Mouse (Mus musculus): Measurements from ENCODE around the gene Dhh. TPM values are rescaled to one million over a fixed set of nuclear protein-coding genes. Genes with fewer than 3 reads are reported as not detected.

Dhh gene
- total and polyA plus RNA-seq, 3 experiments: 0.05 TPM; not detected in 2

GRCm38 (mm10) chr15:98850668-98851067 is 47.7 kb downstream of the Dhh start:
- peaks cover 100% of the 10 kb centered on the region for H3K36me3 ChIP-seq (replicated peaks)
- ATAC-seq (ENCODE audit: extremely low read depth, insufficient number of reproducible peaks, low FRiP score, poor library complexity, severe bottlenecking): no peak
- TF ChIP-seq POLR2AphosphoS5 (IDR thresholded peaks at IDR 0.05; ENCODE audit: insufficient replicate concordance, low read depth, low read length) (no peak), GATA1 (IDR thresholded peaks at IDR 0.05; ENCODE audit: borderline replicate concordance, low read length) (no peak)

DNA sequence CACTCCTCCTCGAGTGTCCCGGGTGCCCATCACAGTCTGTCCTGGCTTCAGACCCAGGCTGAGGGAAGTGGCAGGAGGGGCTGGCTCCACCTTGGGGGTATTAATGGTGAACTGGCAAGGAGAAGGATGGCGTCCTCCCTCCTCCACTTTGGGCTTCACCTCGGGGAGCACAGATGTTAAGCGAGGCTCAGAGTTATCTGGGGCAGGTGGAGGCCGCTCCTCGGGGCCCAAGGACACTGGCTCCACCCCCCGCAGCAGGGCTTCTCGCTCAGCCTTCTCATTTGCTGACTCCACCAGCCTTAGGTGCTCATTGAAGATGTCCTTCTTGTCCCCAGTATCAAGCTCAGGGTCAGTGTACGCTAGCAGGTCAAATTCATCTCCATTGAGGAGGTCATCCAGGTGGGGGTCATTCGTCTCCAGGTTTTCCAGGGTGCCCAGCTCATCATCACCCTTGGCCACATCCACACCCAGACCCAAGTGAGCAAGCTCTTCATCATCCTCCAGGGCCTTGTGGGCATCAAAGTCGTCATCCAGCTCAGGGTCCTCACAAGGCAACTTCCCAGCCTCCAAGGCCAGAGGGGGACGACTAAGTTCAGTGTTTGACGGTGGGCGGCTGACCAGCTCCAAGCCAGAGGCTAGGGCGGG is 48.3 kb downstream of the Dhh start:
- Histone ChIP-seq H3K4me3 (ENCODE audit: low read depth, low read length) (no peak overlapping the region), H3K36me3 (replicated peaks) (peaks cover 100% of the 10 kb centered on the region), H3K27me3 (ENCODE audit: insufficient read depth, low read length) (no peaks in the 10 kb centered on the region), H3K9me3 (replicated peaks) (no peaks in the 10 kb centered on the region), H3K4me1 (ENCODE audit: insufficient read depth, low read depth, low read length) (peaks cover 25% of the 10 kb centered on the region)
- ATAC-seq (ENCODE audit: extremely low read depth, insufficient number of reproducible peaks, low FRiP score, poor library complexity, severe bottlenecking): no peak
- no peak for TF ChIP-seq TAL1 (conservative IDR thresholded peaks at IDR 0.05; ENCODE audit: low read depth, low read length)
- no peak for TF ChIP-seq GATA1 (IDR thresholded peaks at IDR 0.05; ENCODE audit: borderline replicate concordance, low read length)
- TF ChIP-seq GATA2 (IDR thresholded peaks at IDR 0.05; ENCODE audit: borderline replicate concordance, low read depth, low read length): no peak
- TF ChIP-seq CTCF (IDR thresholded peaks at IDR 0.05; ENCODE audit: low read depth, low read length): no peak
- TF ChIP-seq POLR2AphosphoS5 (IDR thresholded peaks at IDR 0.05; ENCODE audit: insufficient replicate concordance, low read depth, low read length): no peak
- no peak for DNase-seq (ENCODE audit: low spot score)

More at GRCm38 (mm10) chr15:98850668-98851067, 47.7 kb downstream of the Dhh start:
- Histone ChIP-seq H3K4me3 (ENCODE audit: low read depth, low read length) (no peak overlapping the region), H3K27me3 (ENCODE audit: insufficient read depth, low read length) (no peaks in the 10 kb centered on the region), H3K9me3 (replicated peaks) (no peaks in the 10 kb centered on the region), H3K4me1 (ENCODE audit: insufficient read depth, low read depth, low read length) (peaks cover 25% of the 10 kb centered on the region)
- DNase-seq (ENCODE audit: low spot score): no peak

DNA sequence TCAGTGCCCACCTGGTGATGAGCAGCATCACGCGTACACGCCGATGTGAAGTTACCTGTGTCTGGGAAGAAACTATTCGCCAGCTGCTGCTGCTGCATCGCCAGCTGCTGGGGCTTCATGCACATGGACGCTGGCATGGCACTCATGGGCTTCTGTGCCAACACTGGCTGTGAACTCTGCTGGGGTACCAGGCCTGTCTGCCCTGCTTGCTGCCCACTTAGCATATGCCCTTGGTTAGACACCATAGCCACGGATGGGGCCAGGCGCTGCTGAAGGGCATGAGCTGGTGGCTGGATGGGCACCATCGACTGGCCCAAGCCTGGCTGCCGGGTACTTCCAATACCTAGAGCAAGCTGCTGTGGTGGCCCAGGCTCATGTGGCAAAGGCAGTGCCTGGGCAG is 49.2 kb downstream of the Dhh start:
- TF ChIP-seq GATA2 (IDR thresholded peaks at IDR 0.05; ENCODE audit: borderline replicate concordance, low read depth, low read length) (no peak), GATA1 (IDR thresholded peaks at IDR 0.05; ENCODE audit: borderline replicate concordance, low read length) (no peak), CTCF (IDR thresholded peaks at IDR 0.05; ENCODE audit: low read depth, low read length) (no peak), TAL1 (conservative IDR thresholded peaks at IDR 0.05; ENCODE audit: low read depth, low read length) (no peak), POLR2AphosphoS5 (IDR thresholded peaks at IDR 0.05; ENCODE audit: insufficient replicate concordance, low read depth, low read length) (no peak)
- H3K36me3 ChIP-seq (replicated peaks): peaks cover 100% of the 10 kb centered on the region

GRCm38 (mm10) chr15:98846140-98846539 is 52.2 kb downstream of the Dhh start:
- TF ChIP-seq CTCF (IDR thresholded peaks at IDR 0.05; ENCODE audit: low read depth, low read length) (no peak), POLR2AphosphoS5 (IDR thresholded peaks at IDR 0.05; ENCODE audit: insufficient replicate concordance, low read depth, low read length) (no peak), GATA1 (IDR thresholded peaks at IDR 0.05; ENCODE audit: borderline replicate concordance, low read length) (no peak), TAL1 (conservative IDR thresholded peaks at IDR 0.05; ENCODE audit: low read depth, low read length) (no peak), GATA2 (IDR thresholded peaks at IDR 0.05; ENCODE audit: borderline replicate concordance, low read depth, low read length) (no peak)
- peaks cover 100% of the 10 kb centered on the region for H3K36me3 ChIP-seq (replicated peaks)
- no peak overlapping the region for H3K4me3 ChIP-seq (ENCODE audit: low read depth, low read length)
- peaks cover 36% of the 10 kb centered on the region for H3K4me1 ChIP-seq (ENCODE audit: insufficient read depth, low read depth, low read length)
- H3K9me3 ChIP-seq (replicated peaks): no peaks in the 10 kb centered on the region
- DNase-seq (ENCODE audit: low spot score) (no peak), ATAC-seq (ENCODE audit: extremely low read depth, insufficient number of reproducible peaks, low FRiP score, poor library complexity, severe bottlenecking) (no peak)
- H3K27me3 ChIP-seq (ENCODE audit: insufficient read depth, low read length): no peaks in the 10 kb centered on the region

More for the DNA sequence above, 49.2 kb downstream of the Dhh start:
- no peak for ATAC-seq (ENCODE audit: extremely low read depth, insufficient number of reproducible peaks, low FRiP score, poor library complexity, severe bottlenecking)
- no peaks in the 10 kb centered on the region for H3K27me3 ChIP-seq (ENCODE audit: insufficient read depth, low read length)
- DNase-seq (ENCODE audit: low spot score): no peak
- H3K9me3 ChIP-seq (replicated peaks): no peaks in the 10 kb centered on the region
- H3K4me3 ChIP-seq (ENCODE audit: low read depth, low read length): no peak overlapping the region; the same call in 1 of the 2 replicates
- peaks cover 30% of the 10 kb centered on the region for H3K4me1 ChIP-seq (ENCODE audit: insufficient read depth, low read depth, low read length)

DNA sequence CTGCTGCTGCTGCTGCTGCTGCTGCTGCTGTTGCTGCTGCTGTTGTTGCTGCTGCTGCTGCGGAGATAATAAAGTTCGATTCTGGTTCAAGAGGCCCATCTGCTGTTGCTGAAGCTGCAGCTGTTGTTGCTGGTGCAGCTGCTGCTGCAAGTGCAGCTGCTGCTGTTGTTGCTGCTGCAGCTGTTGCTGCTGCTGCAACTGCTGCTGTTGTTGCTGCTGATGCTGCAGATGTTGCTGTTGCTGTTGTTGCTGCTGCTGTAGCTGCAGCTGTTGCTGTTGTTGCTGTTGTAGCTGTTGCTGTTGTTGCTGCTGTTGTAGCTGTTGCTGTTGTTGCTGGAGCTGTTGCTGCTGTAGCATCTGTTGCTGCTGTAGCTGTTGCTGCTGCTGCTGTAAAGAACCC is 53.2 kb downstream of the Dhh start:
- Histone ChIP-seq H3K4me3 (ENCODE audit: low read depth, low read length) (no peak overlapping the region), H3K36me3 (replicated peaks) (peaks cover 100% of the 10 kb centered on the region), H3K4me1 (ENCODE audit: insufficient read depth, low read depth, low read length) (peaks cover 31% of the 10 kb centered on the region), H3K9me3 (replicated peaks) (no peaks in the 10 kb centered on the region), H3K27me3 (ENCODE audit: insufficient read depth, low read length) (no peaks in the 10 kb centered on the region)
- TF ChIP-seq GATA2 (IDR thresholded peaks at IDR 0.05; ENCODE audit: borderline replicate concordance, low read depth, low read length): no peak
- no peak for TF ChIP-seq GATA1 (IDR thresholded peaks at IDR 0.05; ENCODE audit: borderline replicate concordance, low read length)
- TF ChIP-seq CTCF (IDR thresholded peaks at IDR 0.05; ENCODE audit: low read depth, low read length): no peak
- ATAC-seq (ENCODE audit: extremely low read depth, insufficient number of reproducible peaks, low FRiP score, poor library complexity, severe bottlenecking) (no peak), DNase-seq (ENCODE audit: low spot score) (no peak)

- H3K27me3 ChIP-seq (ENCODE audit: insufficient read depth, low read length): peaks cover 3% of the 10 kb centered on the region; the same call in 1 of the 2 replicates
- peaks cover 100% of the 10 kb centered on the region for H3K36me3 ChIP-seq (replicated peaks)
- no peak overlapping the region for H3K4me3 ChIP-seq (ENCODE audit: low read depth, low read length)
- no peaks in the 10 kb centered on the region for H3K9me3 ChIP-seq (replicated peaks)
- H3K4me1 ChIP-seq (ENCODE audit: insufficient read depth, low read depth, low read length): peaks cover 28% of the 10 kb centered on the region
- ATAC-seq (ENCODE audit: extremely low read depth, insufficient number of reproducible peaks, low FRiP score, poor library complexity, severe bottlenecking) (no peak), DNase-seq (ENCODE audit: low spot score) (no peak)
- TF ChIP-seq GATA2 (IDR thresholded peaks at IDR 0.05; ENCODE audit: borderline replicate concordance, low read depth, low read length) (no peak), CTCF (IDR thresholded peaks at IDR 0.05; ENCODE audit: low read depth, low read length) (no peak), TAL1 (conservative IDR thresholded peaks at IDR 0.05; ENCODE audit: low read depth, low read length) (no peak), GATA1 (IDR thresholded peaks at IDR 0.05; ENCODE audit: borderline replicate concordance, low read length) (no peak), POLR2AphosphoS5 (IDR thresholded peaks at IDR 0.05; ENCODE audit: insufficient replicate concordance, low read depth, low read length) (no peak)
These were observed 54.6 kb downstream of the Dhh start for GRCm38 (mm10) chr15:98843595-98844223.

Other genes with a start within 250 kb of the Dhh start
Only the 20 nearest of the 21 such genes appear.
- gene Rnd1, start 221.1 kb downstream of the Dhh start, total RNA-seq (2014; fragmentation: Nextera tagmentation): 3.2 and 3.3 TPM in 2 replicates
- gene Rnd1, start 221.1 kb downstream of the Dhh start, total RNA-seq (2017): 1.2 and 1.5 TPM in 2 replicates
- 1.0 and 1.1 TPM in 2 replicates for gene Rnd1, start 221.1 kb downstream of the Dhh start, polyA plus RNA-seq (2012)
- gene Ccdc65, start 190.3 kb downstream of the Dhh start, total RNA-seq (2014; fragmentation: Nextera tagmentation): 1.0 TPM in 1 of 2 replicates, not detected in the other
- gene Ccdc65, start 190.3 kb downstream of the Dhh start, total RNA-seq (2017): 0.06 and 0.60 TPM in 2 replicates
- gene Ccdc65, start 190.3 kb downstream of the Dhh start, polyA plus RNA-seq (2012): not detected in 2 replicates
- 11.5 and 14.1 TPM in 2 replicates for gene Fkbp11, start 170.3 kb downstream of the Dhh start, total RNA-seq (2014; fragmentation: Nextera tagmentation)
- gene Fkbp11, start 170.3 kb downstream of the Dhh start, total RNA-seq (2017): 6.2 and 6.7 TPM in 2 replicates
- gene Fkbp11, start 170.3 kb downstream of the Dhh start, polyA plus RNA-seq (2012): 20.2 and 23.8 TPM in 2 replicates
- 60.9 and 65.0 TPM in 2 replicates for gene Arf3, start 135.3 kb downstream of the Dhh start, total RNA-seq (2014; fragmentation: Nextera tagmentation)
- 37.9 and 41.6 TPM in 2 replicates for gene Arf3, start 135.3 kb downstream of the Dhh start, total RNA-seq (2017)
- 55.4 and 58.2 TPM in 2 replicates for gene Arf3, start 135.3 kb downstream of the Dhh start, polyA plus RNA-seq (2012)
- gene Wnt10b, start 120.4 kb downstream of the Dhh start, total RNA-seq (2014; fragmentation: Nextera tagmentation): not detected in 2 replicates
- 0.27 TPM in 1 of 2 replicates, not detected in the other for gene Wnt10b, start 120.4 kb downstream of the Dhh start, total RNA-seq (2017)
- 0.05 and 0.09 TPM in 2 replicates for gene Wnt10b, start 120.4 kb downstream of the Dhh start, polyA plus RNA-seq (2012)
- gene Wnt1, start 108.7 kb downstream of the Dhh start, total RNA-seq (2014; fragmentation: Nextera tagmentation): not detected in 2 replicates
- not detected in 2 replicates for gene Wnt1, start 108.7 kb downstream of the Dhh start, total RNA-seq (2017)
- gene Wnt1, start 108.7 kb downstream of the Dhh start, polyA plus RNA-seq (2012): not detected in 2 replicates
- not detected in 2 replicates for gene Ddn, start 89.0 kb downstream of the Dhh start, total RNA-seq (2014; fragmentation: Nextera tagmentation)
- gene Ddn, start 89.0 kb downstream of the Dhh start, total RNA-seq (2017): 0.17 and 0.22 TPM in 2 replicates
- 0.07 and 0.08 TPM in 2 replicates for gene Ddn, start 89.0 kb downstream of the Dhh start, polyA plus RNA-seq (2012)
- 62.8 and 72.4 TPM in 2 replicates for gene Prkag1, start 67.0 kb downstream of the Dhh start, total RNA-seq (2014; fragmentation: Nextera tagmentation)
- gene Prkag1, start 67.0 kb downstream of the Dhh start, total RNA-seq (2017): 114 and 150 TPM in 2 replicates
- 106 and 142 TPM in 2 replicates for gene Prkag1, start 67.0 kb downstream of the Dhh start, polyA plus RNA-seq (2012)
- 141 and 150 TPM in 2 replicates for gene Kmt2d, start 27.3 kb downstream of the Dhh start, total RNA-seq (2014; fragmentation: Nextera tagmentation)
- gene Kmt2d, start 27.3 kb downstream of the Dhh start, total RNA-seq (2017): 22.1 and 27.0 TPM in 2 replicates
- gene Kmt2d, start 27.3 kb downstream of the Dhh start, polyA plus RNA-seq (2012): 42.8 and 57.8 TPM in 2 replicates
- 5.2 and 8.4 TPM in 2 replicates for gene Rhebl1, start 4.0 kb downstream of the Dhh start, total RNA-seq (2014; fragmentation: Nextera tagmentation)
- 7.8 and 8.0 TPM in 2 replicates for gene Rhebl1, start 4.0 kb downstream of the Dhh start, total RNA-seq (2017)
- gene Rhebl1, start 4.0 kb downstream of the Dhh start, polyA plus RNA-seq (2012): 2.7 and 2.9 TPM in 2 replicates
- gene Lmbr1l, start 19.7 kb upstream of the Dhh start, total RNA-seq (2014; fragmentation: Nextera tagmentation): 10.9 and 17.1 TPM in 2 replicates
- 4.5 and 7.4 TPM in 2 replicates for gene Lmbr1l, start 19.7 kb upstream of the Dhh start, total RNA-seq (2017)
- gene Lmbr1l, start 19.7 kb upstream of the Dhh start, polyA plus RNA-seq (2012): 9.6 and 9.7 TPM in 2 replicates
- 1,654 and 1,866 TPM in 2 replicates for gene Tuba1b, start 36.0 kb upstream of the Dhh start, total RNA-seq (2014; fragmentation: Nextera tagmentation)
- gene Tuba1b, start 36.0 kb upstream of the Dhh start, total RNA-seq (2017): 717 and 929 TPM in 2 replicates
- 255 and 384 TPM in 2 replicates for gene Tuba1b, start 36.0 kb upstream of the Dhh start, polyA plus RNA-seq (2012)
- not detected in 2 replicates for gene Gm49450, start 55.0 kb upstream of the Dhh start, total RNA-seq (2014; fragmentation: Nextera tagmentation)
- not detected in 2 replicates for gene Gm49450, start 55.0 kb upstream of the Dhh start, total RNA-seq (2017)
- not detected in 2 replicates for gene Gm49450, start 55.0 kb upstream of the Dhh start, polyA plus RNA-seq (2012)
- 11.6 and 22.3 TPM in 2 replicates for gene Tuba1a, start 55.2 kb upstream of the Dhh start, total RNA-seq (2014; fragmentation: Nextera tagmentation)
- 35.9 and 52.0 TPM in 2 replicates for gene Tuba1a, start 55.2 kb upstream of the Dhh start, total RNA-seq (2017)
- 1.4 and 3.3 TPM in 2 replicates for gene Tuba1a, start 55.2 kb upstream of the Dhh start, polyA plus RNA-seq (2012)
- gene Tuba1c, start 131.4 kb upstream of the Dhh start, total RNA-seq (2014; fragmentation: Nextera tagmentation): 856 and 1,023 TPM in 2 replicates
- gene Tuba1c, start 131.4 kb upstream of the Dhh start, total RNA-seq (2017): 252 and 273 TPM in 2 replicates
- gene Tuba1c, start 131.4 kb upstream of the Dhh start, polyA plus RNA-seq (2012): 47.1 and 72.7 TPM in 2 replicates
- not detected in 2 replicates for gene Prph, start 156.6 kb upstream of the Dhh start, total RNA-seq (2014; fragmentation: Nextera tagmentation)
- not detected in 2 replicates for gene Prph, start 156.6 kb upstream of the Dhh start, total RNA-seq (2017)
- gene Prph, start 156.6 kb upstream of the Dhh start, polyA plus RNA-seq (2012): not detected in 2 replicates
- 58.2 and 59.0 TPM in 2 replicates for gene Troap, start 176.0 kb upstream of the Dhh start, total RNA-seq (2014; fragmentation: Nextera tagmentation)
- 22.3 and 22.8 TPM in 2 replicates for gene Troap, start 176.0 kb upstream of the Dhh start, total RNA-seq (2017)
- 71.0 and 73.9 TPM in 2 replicates for gene Troap, start 176.0 kb upstream of the Dhh start, polyA plus RNA-seq (2012)
- not detected in 2 replicates for gene C1ql4, start 189.3 kb upstream of the Dhh start, total RNA-seq (2014; fragmentation: Nextera tagmentation)
- not detected in 2 replicates for gene C1ql4, start 189.3 kb upstream of the Dhh start, total RNA-seq (2017)
- gene C1ql4, start 189.3 kb upstream of the Dhh start, polyA plus RNA-seq (2012): not detected in 2 replicates
- not detected in 2 replicates for gene Dnajc22, start 194.6 kb upstream of the Dhh start, total RNA-seq (2014; fragmentation: Nextera tagmentation)
- 0.16 TPM in 1 of 2 replicates, not detected in the other for gene Dnajc22, start 194.6 kb upstream of the Dhh start, total RNA-seq (2017)
- gene Dnajc22, start 194.6 kb upstream of the Dhh start, polyA plus RNA-seq (2012): not detected in 2 replicates
- gene Spats2, start 227.4 kb upstream of the Dhh start, total RNA-seq (2014; fragmentation: Nextera tagmentation): not detected in 2 replicates
- 0.05 and 0.12 TPM in 2 replicates for gene Spats2, start 227.4 kb upstream of the Dhh start, total RNA-seq (2017)
- gene Spats2, start 227.4 kb upstream of the Dhh start, polyA plus RNA-seq (2012): not detected in 2 replicates

All from G1E (cell line).